ENCODE assay signal across 8 mouse cellular contexts in the genomic region with DNA sequence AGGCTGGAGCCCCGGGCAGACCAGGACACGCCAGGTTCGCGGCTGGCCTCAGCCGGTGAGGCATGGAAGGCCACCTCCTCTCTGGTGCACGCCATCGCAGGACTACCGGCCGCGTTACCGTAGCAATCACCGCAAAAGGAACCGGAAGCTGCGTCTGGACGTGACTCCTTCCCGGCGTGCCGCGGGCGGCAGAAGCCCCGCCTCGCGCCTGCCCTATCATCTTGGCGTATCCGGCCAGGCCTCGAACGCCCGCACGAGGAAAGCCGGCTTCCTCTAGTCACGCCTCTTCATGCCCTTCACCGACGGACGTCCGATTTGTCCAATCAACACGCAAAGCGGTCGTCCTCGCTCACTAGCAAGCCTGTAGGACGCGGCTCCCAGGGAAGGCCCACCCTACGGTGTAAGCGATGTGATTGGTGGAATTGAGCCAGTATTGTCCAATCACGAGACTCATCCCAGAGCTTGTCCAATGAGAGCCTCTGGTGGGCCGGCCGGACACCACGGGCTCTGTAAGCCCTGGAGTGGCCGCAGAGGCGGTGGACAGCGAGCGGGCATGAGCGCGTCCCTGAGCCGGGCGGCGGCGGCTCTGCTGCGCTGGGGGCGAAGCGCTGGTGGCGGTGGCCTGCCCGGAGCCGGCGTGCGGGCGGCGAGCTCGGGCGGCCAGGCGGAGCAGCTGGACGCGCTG. TPM values are rescaled to one million over a fixed set of nuclear protein-coding genes. Genes with fewer than 3 reads are reported as not detected.
DNase-seq lines count a peak whose midpoint lies in the region; ATAC-seq lines count a peak whose summit lies in the region.

A gene (plus strand): TSS at position 542 of the 685 bp plus-strand sequence.

- peak; percentile 66 for ATAC-seq in megakaryocyte progenitor cell, adult 5-6 weeks (replicated peaks; ENCODE audit: poor library complexity)

- DNase-seq in adipocyte (ENCODE audit: low spot score): peak; percentile 100
- peak; percentile 100 for DNase-seq in embryo, embryonic 10 days (ENCODE audit: low spot score)
- peak; percentile 93 for DNase-seq in gastrocnemius, postnatal 10 days
- peak; percentile 99 for DNase-seq in induced T-regulatory cell, adult 2 months (ENCODE audit: low read depth)
- peak; percentile 100 for DNase-seq in left cerebral cortex, adult 9 months (ENCODE audit: low spot score in 2 of 2)
- DNase-seq in right cerebral cortex, postnatal 14 days: peak; percentile 98
- peak; percentile 99 to 100 for DNase-seq in urinary bladder, postnatal 36 days (ENCODE audit: low spot score in 2 of 2)

RNA-seq across cellular contexts. Expression of the gene that starts here (rescaled TPM):
- 10 to 100 TPM; 60.5 to 69.7 TPM for total RNA-seq in gastrocnemius, postnatal 10 days (2021)
- total RNA-seq in megakaryocyte progenitor cell, adult 5-6 weeks (2015): 58.1 and 65.3 TPM in 2 replicates
- 26.9 and 30.1 TPM in 2 replicates for total RNA-seq in megakaryocyte progenitor cell, adult 5-6 weeks (2017)

Comparison
In these comparisons a context has a peak if more than half of its experiments do, and no peak if none do; other contexts are left out.
1. Peak in every context shown above with its lines: DNase-seq and ATAC-seq.